Mouse (Mus musculus): ENCODE measurements at regions not wholly inside any gene's neighbourhood (a gene's known extent, or its start where the extent isn't known, plus 50 kb on each side); places are given as distances from the start of the nearest gene placed in this dataset.
"Not testable (repeated sequence)": the region's sequence is repeated elsewhere in the genome, so short reads cannot be mapped to it uniquely, and the experiment has no call there.

DNA sequence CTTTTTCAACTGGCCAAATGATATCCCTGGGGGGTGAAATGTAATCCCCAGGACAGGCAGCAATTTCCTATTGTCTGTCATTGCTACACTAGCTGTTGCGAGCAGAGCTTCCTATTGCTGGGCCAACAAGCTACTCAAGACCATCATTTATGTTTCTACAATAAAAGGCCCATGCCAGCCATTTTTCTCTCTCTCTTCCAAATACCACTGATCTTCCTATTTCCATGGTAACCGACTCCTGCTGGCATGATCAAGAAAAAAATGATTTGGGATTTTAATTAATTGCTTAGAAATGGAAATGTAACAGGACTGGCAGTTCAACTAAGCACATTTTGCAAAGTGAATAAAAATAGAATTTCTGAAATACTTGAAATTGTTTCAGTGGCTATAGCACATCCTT, 868.7 kb upstream of the 4930412O13Rik start:
- Histone ChIP-seq H3K36me3 (ENCODE audit: control insufficient read depth, insufficient read depth) (no peaks in the 10 kb centered on the region), H3K9ac (ENCODE audit: low read depth, low read length) (no peak overlapping the region), H3K27ac (ENCODE audit: low read depth, low read length) (no peak overlapping the region), H3K4me1 (replicated peaks; ENCODE audit: control insufficient read depth, insufficient read depth, low read length) (no peaks in the 10 kb centered on the region), H3K9me3 (ENCODE audit: control insufficient read depth) (no peaks in the 10 kb centered on the region), H3K4me2 (replicated peaks; ENCODE audit: low read depth) (no peak overlapping the region), H3K4me3 (ENCODE audit: low read depth, low read length) (no peak overlapping the region), H3K27me3 (replicated peaks; ENCODE audit: control insufficient read depth, insufficient read depth, low read length) (no peaks in the 10 kb centered on the region)
- ATAC-seq = no peak
- WGBS = 82% methylated on average over 2 of the region's 2 CpGs
- no peak for TF ChIP-seq CTCF (IDR thresholded peaks at IDR 0.05; ENCODE audit: low read depth)

DNA sequence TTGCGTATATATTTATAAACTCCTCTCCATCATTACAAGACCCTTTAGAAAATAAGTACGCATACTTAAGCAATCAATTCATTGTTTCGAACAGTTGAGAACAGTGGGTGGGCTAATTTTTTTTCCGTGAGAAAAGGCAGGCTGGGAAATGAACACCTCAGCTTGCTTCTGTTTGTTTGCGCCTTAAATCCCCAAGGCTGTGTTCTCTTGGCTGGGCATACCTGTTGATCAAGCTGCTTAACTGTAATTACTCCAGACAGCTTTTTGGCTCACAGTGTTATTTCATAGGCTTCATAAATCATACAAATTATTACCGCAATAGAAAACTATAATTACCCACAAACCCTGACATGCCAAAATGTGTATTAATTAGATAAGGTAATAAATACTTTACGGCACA, 848.0 kb upstream of the 4930412O13Rik start:
- no peaks in the 10 kb centered on the region for H3K4me1 ChIP-seq (replicated peaks; ENCODE audit: control insufficient read depth, insufficient read depth, low read length)
- no peak overlapping the region for H3K27ac ChIP-seq (ENCODE audit: low read depth, low read length)
- no peak overlapping the region for H3K4me2 ChIP-seq (replicated peaks; ENCODE audit: low read depth)
- 89% methylated on average over 7 of the region's 7 CpGs for WGBS
- H3K9ac ChIP-seq (ENCODE audit: low read depth, low read length) = no peak overlapping the region
- no peaks in the 10 kb centered on the region for H3K36me3 ChIP-seq (ENCODE audit: control insufficient read depth, insufficient read depth)
- ATAC-seq = no peak
- H3K27me3 ChIP-seq (replicated peaks; ENCODE audit: control insufficient read depth, insufficient read depth, low read length) = no peaks in the 10 kb centered on the region
- TF ChIP-seq CTCF (IDR thresholded peaks at IDR 0.05; ENCODE audit: low read depth) = no peak
- H3K4me3 ChIP-seq (ENCODE audit: low read depth, low read length) = no peak overlapping the region
- H3K9me3 ChIP-seq (ENCODE audit: control insufficient read depth) = no peaks in the 10 kb centered on the region

DNA sequence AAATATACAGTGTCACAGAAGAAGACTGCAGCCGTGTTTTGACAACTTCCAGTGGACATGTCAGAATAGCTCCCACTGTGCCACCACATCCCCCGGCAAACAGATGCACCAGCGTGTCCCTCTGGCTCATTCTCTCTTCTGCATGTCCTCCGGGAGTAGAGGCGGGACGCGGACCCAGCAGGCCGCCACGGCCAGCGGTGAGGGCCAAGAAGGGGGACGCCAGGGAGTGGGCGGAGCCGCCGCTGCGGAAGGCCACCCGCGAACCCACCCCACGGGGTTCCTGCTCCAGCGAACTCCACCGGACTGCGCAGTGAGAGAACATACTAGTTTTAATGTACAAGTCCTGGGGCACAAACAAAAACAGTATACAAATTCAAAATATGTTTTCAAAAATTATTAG, 838.7 kb upstream of the 4930412O13Rik start:
- not testable (repeated sequence) for H3K27me3 ChIP-seq (replicated peaks; ENCODE audit: control insufficient read depth, insufficient read depth, low read length); H3K4me2 ChIP-seq (replicated peaks; ENCODE audit: low read depth); H3K36me3 ChIP-seq (ENCODE audit: control insufficient read depth, insufficient read depth); ATAC-seq; H3K27ac ChIP-seq (ENCODE audit: low read depth, low read length); H3K4me1 ChIP-seq (replicated peaks; ENCODE audit: control insufficient read depth, insufficient read depth, low read length); H3K4me3 ChIP-seq (ENCODE audit: low read depth, low read length); H3K9ac ChIP-seq (ENCODE audit: low read depth, low read length); H3K9me3 ChIP-seq (ENCODE audit: control insufficient read depth)
- WGBS = 56% methylated on average over 20 of the region's 21 CpGs

DNA sequence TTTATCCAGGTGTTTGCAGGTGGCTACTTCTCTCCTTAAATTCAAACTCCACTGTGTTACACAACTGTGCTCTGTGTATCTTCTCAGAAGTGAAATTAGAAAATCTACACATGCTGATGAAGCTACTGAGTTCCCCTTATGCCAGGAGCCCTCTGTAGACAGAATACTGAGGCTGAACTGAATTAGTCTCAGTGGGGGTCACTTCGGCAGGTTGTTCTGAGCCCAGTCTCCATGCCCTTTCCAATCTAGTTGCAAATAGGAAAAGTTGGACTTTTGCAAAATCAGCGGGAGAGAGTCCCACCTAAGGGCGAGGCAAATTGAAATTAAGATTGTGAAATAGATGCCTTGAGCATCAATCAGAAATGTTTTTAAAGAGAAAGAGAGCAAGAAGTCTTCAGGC, 833.1 kb upstream of the 4930412O13Rik start:
- no peak for ATAC-seq
- no peak overlapping the region for H3K4me3 ChIP-seq (ENCODE audit: low read depth, low read length)
- no peak for TF ChIP-seq CTCF (IDR thresholded peaks at IDR 0.05; ENCODE audit: low read depth)
- WGBS = 87% methylated on average over 3 of the region's 3 CpGs
- H3K27me3 ChIP-seq (replicated peaks; ENCODE audit: control insufficient read depth, insufficient read depth, low read length) = no peaks in the 10 kb centered on the region
- no peak overlapping the region for H3K9ac ChIP-seq (ENCODE audit: low read depth, low read length)
- H3K36me3 ChIP-seq (ENCODE audit: control insufficient read depth, insufficient read depth) = no peaks in the 10 kb centered on the region
- H3K4me1 ChIP-seq (replicated peaks; ENCODE audit: control insufficient read depth, insufficient read depth, low read length) = no peaks in the 10 kb centered on the region
- H3K27ac ChIP-seq (ENCODE audit: low read depth, low read length) = no peak overlapping the region
- no peak overlapping the region for H3K4me2 ChIP-seq (replicated peaks; ENCODE audit: low read depth)
- no peaks in the 10 kb centered on the region for H3K9me3 ChIP-seq (ENCODE audit: control insufficient read depth)

DNA sequence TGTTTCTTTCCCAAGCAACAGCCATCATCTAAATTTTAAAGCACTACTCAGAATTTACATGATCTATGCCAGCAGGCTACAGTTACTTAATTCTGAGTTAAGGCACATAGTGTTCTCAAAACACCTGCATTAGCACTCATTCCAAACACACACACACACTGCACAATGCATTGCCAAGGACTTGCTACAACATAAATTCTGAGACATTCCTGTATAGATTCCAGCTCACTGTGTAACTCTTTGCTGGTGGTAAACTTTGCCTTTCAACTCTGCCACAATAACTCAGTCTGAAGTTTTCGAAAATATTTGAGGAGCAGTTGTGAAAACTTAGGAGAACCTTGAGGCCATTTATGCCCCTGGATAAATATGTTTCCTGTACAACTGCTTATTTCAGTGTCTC, 807.2 kb upstream of the 4930412O13Rik start:
- no peaks in the 10 kb centered on the region for H3K4me1 ChIP-seq (replicated peaks; ENCODE audit: control insufficient read depth, insufficient read depth, low read length)
- no peaks in the 10 kb centered on the region for H3K9me3 ChIP-seq (ENCODE audit: control insufficient read depth)
- H3K27me3 ChIP-seq (replicated peaks; ENCODE audit: control insufficient read depth, insufficient read depth, low read length) = no peaks in the 10 kb centered on the region
- no peak overlapping the region for H3K27ac ChIP-seq (ENCODE audit: low read depth, low read length)
- H3K36me3 ChIP-seq (ENCODE audit: control insufficient read depth, insufficient read depth) = no peaks in the 10 kb centered on the region
- no peak overlapping the region for H3K9ac ChIP-seq (ENCODE audit: low read depth, low read length)
- H3K4me3 ChIP-seq (ENCODE audit: low read depth, low read length) = no peak overlapping the region
- no peak for ATAC-seq
- no peak for TF ChIP-seq CTCF (IDR thresholded peaks at IDR 0.05; ENCODE audit: low read depth)
- no peak overlapping the region for H3K4me2 ChIP-seq (replicated peaks; ENCODE audit: low read depth)
- WGBS = 70% methylated on average over 1 of the region's 1 CpGs

DNA sequence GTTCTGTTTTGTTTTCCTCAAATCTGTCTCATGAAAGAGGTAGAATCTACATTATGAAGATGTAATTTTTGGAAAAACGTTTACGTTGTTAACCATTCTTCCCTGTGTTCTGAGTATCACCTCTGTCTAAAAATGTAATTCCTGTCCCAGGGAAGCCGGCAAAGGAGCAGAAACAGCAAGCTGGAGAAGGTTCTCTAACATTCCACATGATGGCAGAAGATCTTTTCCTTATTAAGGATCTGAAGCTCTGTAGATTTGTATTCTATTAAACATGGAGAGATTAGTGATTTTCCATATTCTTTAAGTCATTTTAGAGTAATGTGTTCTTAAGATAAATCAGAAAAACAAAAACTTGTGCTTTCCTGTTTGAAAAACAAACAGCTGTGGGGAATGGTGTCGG, 802.9 kb upstream of the 4930412O13Rik start:
- TF ChIP-seq CTCF (IDR thresholded peaks at IDR 0.05; ENCODE audit: low read depth) = no peak
- H3K27ac ChIP-seq (ENCODE audit: low read depth, low read length) = no peak overlapping the region
- no peaks in the 10 kb centered on the region for H3K36me3 ChIP-seq (ENCODE audit: control insufficient read depth, insufficient read depth)
- ATAC-seq = no peak
- no peaks in the 10 kb centered on the region for H3K4me1 ChIP-seq (replicated peaks; ENCODE audit: control insufficient read depth, insufficient read depth, low read length)
- H3K4me2 ChIP-seq (replicated peaks; ENCODE audit: low read depth) = no peak overlapping the region
- H3K9ac ChIP-seq (ENCODE audit: low read depth, low read length) = no peak overlapping the region
- 76% methylated on average over 4 of the region's 4 CpGs for WGBS
- no peak overlapping the region for H3K4me3 ChIP-seq (ENCODE audit: low read depth, low read length)
- H3K9me3 ChIP-seq (ENCODE audit: control insufficient read depth) = no peaks in the 10 kb centered on the region
- no peaks in the 10 kb centered on the region for H3K27me3 ChIP-seq (replicated peaks; ENCODE audit: control insufficient read depth, insufficient read depth, low read length)

DNA sequence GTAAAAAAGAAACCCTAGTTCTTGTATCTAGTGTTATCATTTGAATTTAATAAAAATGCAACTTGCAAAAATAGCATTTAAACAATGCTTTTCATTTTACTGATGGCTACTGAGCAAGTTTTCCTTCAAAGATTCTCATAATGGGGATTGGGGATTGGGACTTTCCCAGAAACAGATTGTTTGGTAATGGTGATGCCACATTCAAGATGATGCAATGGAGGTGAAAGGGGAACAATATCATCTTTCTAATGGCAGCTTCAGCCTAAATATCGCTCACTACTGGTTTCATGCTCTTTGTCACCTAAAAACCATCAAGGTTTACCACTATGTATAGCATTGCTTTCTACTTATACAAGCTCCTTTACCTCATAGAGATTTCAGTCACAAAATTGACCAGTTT, 799.3 kb upstream of the 4930412O13Rik start:
- no peak overlapping the region for H3K4me2 ChIP-seq (replicated peaks; ENCODE audit: low read depth)
- H3K4me3 ChIP-seq (ENCODE audit: low read depth, low read length) = no peak overlapping the region
- TF ChIP-seq CTCF (IDR thresholded peaks at IDR 0.05; ENCODE audit: low read depth) = no peak
- WGBS = 69% methylated on average over 1 of the region's 1 CpGs
- no peak for ATAC-seq
- H3K4me1 ChIP-seq (replicated peaks; ENCODE audit: control insufficient read depth, insufficient read depth, low read length) = no peaks in the 10 kb centered on the region
- H3K27me3 ChIP-seq (replicated peaks; ENCODE audit: control insufficient read depth, insufficient read depth, low read length) = no peaks in the 10 kb centered on the region
- no peak overlapping the region for H3K27ac ChIP-seq (ENCODE audit: low read depth, low read length)
- H3K36me3 ChIP-seq (ENCODE audit: control insufficient read depth, insufficient read depth) = no peaks in the 10 kb centered on the region
- no peak overlapping the region for H3K9ac ChIP-seq (ENCODE audit: low read depth, low read length)
- H3K9me3 ChIP-seq (ENCODE audit: control insufficient read depth) = no peaks in the 10 kb centered on the region
